Comparison of ENCODE assay signal across 8 mouse cellular contexts in the genomic region with DNA sequence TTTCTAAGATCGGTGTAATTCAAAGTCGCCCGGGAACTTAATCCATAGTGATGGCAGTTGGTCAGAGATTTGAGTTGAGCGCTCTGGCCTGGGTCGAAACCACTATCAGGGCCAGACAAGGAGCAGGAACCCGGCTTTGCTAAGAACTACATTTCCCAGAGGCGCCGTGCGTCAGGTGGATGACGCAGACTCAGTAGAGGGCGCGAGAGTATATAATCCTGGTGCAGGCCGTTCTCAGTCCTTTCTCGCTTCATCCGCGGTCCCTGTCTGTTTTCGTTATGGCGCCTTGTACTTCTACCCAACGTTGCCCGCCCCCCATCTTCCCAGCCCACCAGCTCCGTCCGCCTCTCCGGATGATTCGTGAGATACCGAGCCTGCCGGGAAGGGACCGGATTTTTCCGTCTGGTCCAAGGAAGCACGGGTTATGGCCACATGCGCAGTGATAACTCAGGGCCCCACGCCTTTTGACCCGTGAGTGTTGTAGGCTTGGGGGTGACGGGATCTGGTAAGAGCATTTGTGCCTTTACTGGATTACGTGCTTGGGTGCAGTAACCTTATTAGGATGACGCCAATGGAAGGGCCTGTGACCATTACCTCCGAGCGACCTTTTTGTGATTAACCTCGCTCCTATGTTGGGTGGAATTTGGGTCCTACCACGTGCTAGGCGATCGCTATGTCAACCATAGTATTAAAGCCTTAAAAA. TPM values are rescaled to one million over a fixed set of nuclear protein-coding genes. Genes with fewer than 3 reads are reported as not detected.
DNase-seq lines count a peak whose midpoint lies in the region; ATAC-seq lines count a peak whose summit lies in the region.

No protein-coding gene starts in this region.

- H3K79me2 ChIP-seq in macrophage (ENCODE audit: inconsistent target) = peaks cover 14% of the 10 kb centered on the region

- peak; percentile 93 for ATAC-seq in hindbrain, embryonic 16.5 days

- peak; percentile 95 for DNase-seq in R1 (ENCODE audit: low read depth, low spot score)
- peak; percentile 87 to 92 for DNase-seq in cerebellum, postnatal 36 days
- DNase-seq in frontal cortex, postnatal 36 days (ENCODE audit: low spot score in 2 of 2) = peak; percentile 90 to 93
- DNase-seq in left cerebral cortex, adult 18-20 months (ENCODE audit: low spot score in 2 of 2) = peak; percentile 89 to 92
- DNase-seq in right cerebral cortex, adult 18-20 months = peak; percentile 93
- DNase-seq in urinary bladder, postnatal 10 days (ENCODE audit: low spot score) = peak; percentile 48

- H3K36me3 ChIP-seq in hindbrain, embryonic 16.5 days (ENCODE audit: control insufficient read depth, insufficient read depth, low read length) = peaks cover 28% of the 10 kb centered on the region
- H3K36me3 ChIP-seq in macrophage (ENCODE audit: inconsistent target) = peaks cover 30% of the 10 kb centered on the region

- peak overlapping the region; percentile 82 for H3K4me2 ChIP-seq in hindbrain, embryonic 16.5 days (ENCODE audit: low read length)

- H3K4me1 ChIP-seq in hindbrain, embryonic 16.5 days (ENCODE audit: control insufficient read depth, insufficient read depth, low read depth, low read length) = peaks cover 10% of the 10 kb centered on the region

- H3K4me3 ChIP-seq in hindbrain, embryonic 16.5 days (ENCODE audit: low read length) = peak overlapping the region; percentile 74
- peak overlapping the region; percentile 90 for H3K4me3 ChIP-seq in macrophage (ENCODE audit: inconsistent target)

- WGBS in hindbrain, embryonic 16.5 days = 1% methylated on average over 41 of the region's 41 CpGs
- under 1% methylated on average over 41 of the region's 41 CpGs for WGBS in macrophage (ENCODE audit: missing documents)

- peak overlapping the region; percentile 94 for H3K27ac ChIP-seq in hindbrain, embryonic 16.5 days (ENCODE audit: low read depth, low read length)
- peak overlapping the region; percentile 80 for H3K27ac ChIP-seq in macrophage

- peak overlapping the region; percentile 94 for H3K9ac ChIP-seq in hindbrain, embryonic 16.5 days (ENCODE audit: low read depth, low read length)

- no peaks in the 10 kb centered on the region for H3K27me3 ChIP-seq in hindbrain, embryonic 16.5 days (replicated peaks; ENCODE audit: control insufficient read depth, insufficient read depth, low read length)

- H3K9me3 ChIP-seq in hindbrain, embryonic 16.5 days (ENCODE audit: control insufficient read depth, low read length) = no peaks in the 10 kb centered on the region

RNA-seq across cellular contexts. Expression of a gene that starts 5.4 kb away (rescaled TPM):
- 3.9 and 4.8 TPM in 2 replicates for polyA plus RNA-seq in hindbrain, embryonic 16.5 days (2015; fragmentation: Nextera tagmentation; extraction: Ambion mirVana)
- 1 to 10 TPM; 1.9 to 2.7 TPM for total RNA-seq in left cerebral cortex, adult 18-20 months (2021)
- 1 to 10 TPM in 4 of 26 experiments, under 1 TPM in 1, not detected in 21; 0.97 to 2.7 (median 2.1) TPM for total RNA-seq in macrophage (2018; cell fraction: chromatin; rRNA removed)
- total RNA-seq in macrophage (2018; cell fraction: cytosol; rRNA removed) = 1 to 10 TPM in 13 of 26 experiments, under 1 TPM in 11, not detected in 2; 0.19 to 2.4 (median 1.0) TPM
- total RNA-seq in macrophage (2018; cell fraction: nucleus; rRNA removed) = 1 to 10 TPM in 6 of 26 experiments, under 1 TPM in 2, not detected in 18; 0.84 to 3.7 (median 1.6) TPM
- polyA plus RNA-seq in macrophage (2018) = 0.52 to 0.69 TPM (median 0.60 TPM) in 3 replicates

RNA-seq across cellular contexts. Expression of a gene that starts 20.8 kb away (rescaled TPM):
- polyA plus RNA-seq in hindbrain, embryonic 16.5 days (2015; fragmentation: Nextera tagmentation; extraction: Ambion mirVana) = 75.2 and 77.9 TPM in 2 replicates
- total RNA-seq in left cerebral cortex, adult 18-20 months (2021) = 10 to 100 TPM; 24.3 to 26.2 TPM
- total RNA-seq in macrophage (2018; cell fraction: chromatin; rRNA removed) = 10 to 100 TPM; 11.7 to 66.2 (median 41.8) TPM
- 10 to 100 TPM; 22.2 to 29.5 (median 27.0) TPM for total RNA-seq in macrophage (2018; cell fraction: cytosol; rRNA removed)
- total RNA-seq in macrophage (2018; cell fraction: nucleus; rRNA removed) = 10 to 100 TPM; 13.9 to 51.0 (median 23.7) TPM
- 20.1 to 47.1 TPM (median 30.7 TPM) in 3 replicates for polyA plus RNA-seq in macrophage (2018)

RNA-seq across cellular contexts. Expression of a gene that starts 34.4 kb away (rescaled TPM):
- 37.5 and 40.3 TPM in 2 replicates for polyA plus RNA-seq in hindbrain, embryonic 16.5 days (2015; fragmentation: Nextera tagmentation; extraction: Ambion mirVana)
- 10 to 100 TPM; 23.1 to 24.5 TPM for total RNA-seq in left cerebral cortex, adult 18-20 months (2021)
- 10 to 100 TPM in 5 of 26 experiments, 1 to 10 TPM in 21; 1.0 to 18.4 (median 5.5) TPM for total RNA-seq in macrophage (2018; cell fraction: chromatin; rRNA removed)
- total RNA-seq in macrophage (2018; cell fraction: cytosol; rRNA removed) = 10 to 100 TPM; 13.9 to 31.4 (median 23.1) TPM
- 10 to 100 TPM in 8 of 26 experiments, 1 to 10 TPM in 18; 1.9 to 23.5 (median 6.6) TPM for total RNA-seq in macrophage (2018; cell fraction: nucleus; rRNA removed)
- polyA plus RNA-seq in macrophage (2018) = 14.6 to 29.9 TPM (median 25.8 TPM) in 3 replicates

RNA-seq across cellular contexts. Expression of a gene that starts 44.8 kb away (rescaled TPM):
- 31.5 and 35.2 TPM in 2 replicates for polyA plus RNA-seq in hindbrain, embryonic 16.5 days (2015; fragmentation: Nextera tagmentation; extraction: Ambion mirVana)
- 10 to 100 TPM; 11.6 to 13.2 TPM for total RNA-seq in left cerebral cortex, adult 18-20 months (2021)
- total RNA-seq in macrophage (2018; cell fraction: chromatin; rRNA removed) = 10 to 100 TPM in 21 of 26 experiments, 1 to 10 TPM in 5; 5.2 to 26.9 (median 16.8) TPM
- total RNA-seq in macrophage (2018; cell fraction: cytosol; rRNA removed) = 10 to 100 TPM in 2 of 26 experiments, 1 to 10 TPM in 24; 4.5 to 11.2 (median 8.7) TPM
- total RNA-seq in macrophage (2018; cell fraction: nucleus; rRNA removed) = 10 to 100 TPM in 19 of 26 experiments, 1 to 10 TPM in 7; 7.7 to 48.2 (median 13.1) TPM
- polyA plus RNA-seq in macrophage (2018) = 4.4 to 19.9 TPM (median 8.8 TPM) in 3 replicates

RNA-seq across cellular contexts. Expression of a gene that starts 47.2 kb away (rescaled TPM):
- polyA plus RNA-seq in hindbrain, embryonic 16.5 days (2015; fragmentation: Nextera tagmentation; extraction: Ambion mirVana) = 37.6 and 38.1 TPM in 2 replicates
- 10 to 100 TPM; 22.1 to 22.8 TPM for total RNA-seq in left cerebral cortex, adult 18-20 months (2021)
- total RNA-seq in macrophage (2018; cell fraction: chromatin; rRNA removed) = 10 to 100 TPM; 28.1 to 68.5 (median 45.7) TPM
- 10 to 100 TPM in 22 of 26 experiments, 1 to 10 TPM in 4; 9.4 to 14.1 (median 11.2) TPM for total RNA-seq in macrophage (2018; cell fraction: cytosol; rRNA removed)
- 10 to 100 TPM; 19.6 to 45.7 (median 27.8) TPM for total RNA-seq in macrophage (2018; cell fraction: nucleus; rRNA removed)
- polyA plus RNA-seq in macrophage (2018) = 7.8 to 8.4 TPM (median 8.3 TPM) in 3 replicates

Comparison
In these comparisons a context has a peak if more than half of its experiments do, and no peak if none do; other contexts are left out.
1. Peak in every context shown above with its lines: DNase-seq, ATAC-seq, H3K4me3 ChIP-seq and H3K27ac ChIP-seq.